Mouse (Mus musculus) cerebellum, adult 11 months (tissue): ENCODE results near the gene D430042O09Rik.

Source experiments
- DNase-seq: peaks from one replicate; pipeline ENCODE4 v3.0.0; 2022

Gene D430042O09Rik

GRCm38 (mm10) chr7:125883232-125883631 lies 175.5 kb downstream of the D430042O09Rik start:
- DNase-seq, result no peak

- DNase-seq, result no peak
Observed at GRCm38 (mm10) chr7:125886116-125886680, 178.5 kb downstream of the D430042O09Rik start.

- DNase-seq, result no peak
Observed at GRCm38 (mm10) chr7:125887124-125887523, 179.4 kb downstream of the D430042O09Rik start.

- no peak for DNase-seq
Observed at GRCm38 (mm10) chr7:125887761-125888160, 180.1 kb downstream of the D430042O09Rik start.

- no peak for DNase-seq
Observed at GRCm38 (mm10) chr7:125888373-125888772, 180.7 kb downstream of the D430042O09Rik start.

GRCm38 (mm10) chr7:125893621-125894020 lies 185.9 kb downstream of the D430042O09Rik start:
- no peak for DNase-seq

- DNase-seq, result no peak
Observed at GRCm38 (mm10) chr7:125897059-125897458, 189.4 kb downstream of the D430042O09Rik start.

GRCm38 (mm10) chr7:125899036-125899435 lies 191.3 kb downstream of the D430042O09Rik start:
- peak; percentile 30 for DNase-seq

- no peak for DNase-seq
Observed at GRCm38 (mm10) chr7:125899916-125900315, 192.2 kb downstream of the D430042O09Rik start.

- no peak for DNase-seq
Observed at GRCm38 (mm10) chr7:125900386-125901161, 192.9 kb downstream of the D430042O09Rik start.

GRCm38 (mm10) chr7:125920801-125921200 lies 213.1 kb downstream of the D430042O09Rik start:
- DNase-seq, result no peak

- DNase-seq, result no peak
Observed at GRCm38 (mm10) chr7:125924044-125924443, 216.4 kb downstream of the D430042O09Rik start.
